Mouse (Mus musculus) spleen, embryonic (tissue): ENCODE data around the gene Tbc1d21.

Source experiments
- CTCF ChIA-PET: fragments of 350-600 bp; sonication (Branson Sonifier 250); formaldehyde crosslinking; loops from one replicate; lab custom pipeline; 2022; lab: Charles Lee

Gene Tbc1d21

GRCm38 (mm10) chr9:58345963-58346362 is 24.3 kb downstream of the Tbc1d21 start:
- CTCF ChIA-PET: no interaction called here

- CTCF ChIA-PET: no interaction called here
Observed at GRCm38 (mm10) chr9:58341795-58342194, 28.5 kb downstream of the Tbc1d21 start.

GRCm38 (mm10) chr9:58336650-58337281 is 33.5 kb downstream of the Tbc1d21 start:
- CTCF ChIA-PET: no interaction called here

- CTCF ChIA-PET: no interaction called here
Observed at GRCm38 (mm10) chr9:58331276-58331675, 39.0 kb downstream of the Tbc1d21 start.

GRCm38 (mm10) chr9:58330293-58330692 is 40.0 kb downstream of the Tbc1d21 start:
- CTCF ChIA-PET: no interaction called here

- CTCF ChIA-PET: no interaction called here
Observed at GRCm38 (mm10) chr9:58327382-58327781, 42.9 kb downstream of the Tbc1d21 start.

GRCm38 (mm10) chr9:58326477-58327180 is 43.6 kb downstream of the Tbc1d21 start:
- CTCF ChIA-PET: no interaction called here

GRCm38 (mm10) chr9:58321681-58322080 is 48.6 kb downstream of the Tbc1d21 start:
- CTCF ChIA-PET: no interaction called here

- CTCF ChIA-PET: interaction anchor here (0.7 kb wide), 1 partner anchor 236 kb away, joined by 10 read pairs; no protein-coding TSS in a partner anchor
Observed at GRCm38 (mm10) chr9:58318317-58318716, 51.9 kb downstream of the Tbc1d21 start.

GRCm38 (mm10) chr9:58317381-58317780 is 52.9 kb downstream of the Tbc1d21 start:
- CTCF ChIA-PET: no interaction called here

GRCm38 (mm10) chr9:58316784-58317183 is 53.5 kb downstream of the Tbc1d21 start:
- CTCF ChIA-PET: no interaction called here

- CTCF ChIA-PET: no interaction called here
Observed at GRCm38 (mm10) chr9:58315850-58316249, 54.4 kb downstream of the Tbc1d21 start.

GRCm38 (mm10) chr9:58314682-58315360 is 55.4 kb downstream of the Tbc1d21 start:
- CTCF ChIA-PET: no interaction called here

- CTCF ChIA-PET: no interaction called here
Observed at GRCm38 (mm10) chr9:58312944-58313359, 57.3 kb downstream of the Tbc1d21 start, which contains the start of gene Loxl1. Gene Loxl1, minus strand, starts transcription at chr9:58313186.

- CTCF ChIA-PET: no interaction called here
Observed at GRCm38 (mm10) chr9:58312196-58312943, 57.9 kb downstream of the Tbc1d21 start.

- CTCF ChIA-PET: no interaction called here
Observed at GRCm38 (mm10) chr9:58311191-58311910, 58.9 kb downstream of the Tbc1d21 start.

GRCm38 (mm10) chr9:58310043-58310660 is 60.1 kb downstream of the Tbc1d21 start:
- CTCF ChIA-PET: interaction anchor here (0.5 kb wide), 1 partner anchor 96 kb away, joined by 3 read pairs; no protein-coding TSS in a partner anchor
